Mouse (Mus musculus): Measurements from ENCODE around the gene Kdelc2.

The Kdelc2 gene

DNA sequence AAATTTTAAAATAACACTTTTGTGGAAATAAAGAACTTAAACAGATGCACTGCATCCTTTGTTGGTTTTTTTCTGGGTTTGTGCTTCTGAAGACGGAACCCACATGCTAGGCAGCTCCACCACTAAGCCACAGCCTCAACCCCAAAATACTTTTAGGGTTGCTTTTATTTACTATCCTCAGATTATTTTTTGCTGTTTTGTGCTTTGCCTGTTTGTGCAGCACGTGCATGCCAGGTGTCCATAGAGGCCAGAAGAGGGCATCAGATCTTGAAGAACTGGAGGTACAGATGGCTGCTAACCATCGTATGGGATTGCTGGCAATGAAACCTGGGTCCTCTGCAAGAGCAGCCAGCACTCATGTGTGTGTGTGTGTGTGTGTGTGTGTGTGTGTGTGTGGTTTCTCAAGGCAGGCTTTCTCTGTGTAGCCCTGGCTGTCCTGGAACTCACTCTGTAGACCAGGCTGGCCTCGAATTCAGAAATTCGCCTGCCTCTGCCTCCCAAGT lies 2.7 kb upstream of the Kdelc2 start:
- DNase-seq (ENCODE audit: inconsistent age in 2 of 2, low spot score in 1 of 2) = no peak

DNA sequence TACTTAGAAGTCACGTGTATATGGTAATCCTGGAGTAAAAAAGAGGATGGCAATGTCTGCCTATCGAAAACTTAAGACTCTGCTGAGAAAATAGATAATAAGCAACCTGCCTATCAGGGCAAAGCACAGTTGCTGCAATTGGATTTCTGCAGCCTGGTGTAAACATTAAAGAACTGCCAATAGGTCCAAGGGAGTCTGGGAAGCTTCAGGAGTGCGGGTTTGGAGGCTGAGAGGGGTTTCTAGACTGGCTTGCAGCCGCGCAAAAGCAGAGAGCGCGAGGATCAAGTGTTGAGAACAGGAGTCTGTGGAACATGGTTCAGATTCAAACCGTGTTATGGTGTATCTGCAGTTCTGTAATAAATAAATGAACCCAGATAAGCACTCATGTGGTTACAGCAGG lies 1.0 kb downstream of the Kdelc2 start:
- no peak for DNase-seq (ENCODE audit: inconsistent age in 2 of 2, low spot score in 1 of 2)

DNA sequence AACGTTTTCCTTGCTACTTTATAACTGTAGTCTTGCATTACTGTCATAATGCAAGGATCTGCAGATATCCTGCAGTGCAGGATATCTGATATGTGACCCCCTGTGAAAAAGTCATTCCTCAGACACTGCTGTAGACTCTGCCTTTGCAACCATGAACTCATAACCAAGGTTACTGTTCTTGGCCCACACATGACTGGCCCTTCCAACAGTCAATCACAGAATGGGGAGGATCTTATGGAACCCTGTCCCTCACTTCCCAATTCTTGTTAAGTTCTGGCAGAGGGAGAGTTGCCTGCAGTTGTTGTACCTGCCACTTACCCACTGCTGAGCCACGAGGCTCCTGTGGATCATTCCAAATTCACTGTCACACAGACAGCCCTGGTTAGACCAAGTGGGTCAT lies 3.6 kb downstream of the Kdelc2 start:
- DNase-seq (ENCODE audit: inconsistent age in 2 of 2, low spot score in 1 of 2) = peak in 1 of 2 experiments; percentile 68

DNA sequence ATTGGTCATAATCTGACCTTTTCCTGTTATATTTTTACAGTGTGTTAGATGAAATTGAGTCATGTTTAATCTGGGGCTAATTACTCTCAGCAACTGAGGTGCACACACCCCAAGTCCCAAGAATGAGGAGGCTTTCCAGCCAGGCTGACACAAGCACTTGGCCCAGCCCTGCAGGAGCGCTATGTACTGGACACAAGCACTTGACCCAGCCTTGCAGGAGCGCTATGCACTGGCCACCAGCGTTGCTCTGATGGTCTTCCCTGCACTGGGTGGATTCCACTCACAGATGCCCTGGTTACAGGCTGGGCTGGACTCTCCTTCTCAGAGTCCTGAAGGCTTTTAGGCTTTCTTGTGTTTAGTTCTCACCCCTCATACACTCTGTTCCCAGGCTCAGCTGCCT lies 5.3 kb downstream of the Kdelc2 start:
- DNase-seq (ENCODE audit: inconsistent age in 2 of 2, low spot score in 1 of 2) = no peak

DNA sequence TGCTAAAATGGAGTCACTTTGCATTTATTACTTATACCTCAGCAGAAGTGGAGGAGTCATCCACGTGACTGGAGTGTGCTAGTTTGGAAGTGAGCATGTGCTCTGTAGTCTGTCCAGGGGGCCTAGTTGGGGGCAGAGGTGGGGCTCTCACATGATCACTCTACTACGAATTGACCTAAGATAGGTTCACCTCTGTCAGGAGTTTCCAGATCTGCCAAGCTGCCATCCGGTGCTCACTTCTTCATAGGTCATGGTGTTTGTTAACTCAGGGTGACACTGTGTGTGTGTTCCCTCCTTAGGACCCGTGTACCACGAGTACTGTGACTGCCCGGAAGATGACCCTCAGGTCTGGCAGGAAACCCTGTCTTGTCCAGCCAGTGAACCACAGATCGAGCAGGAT lies 6.3 kb downstream of the Kdelc2 start:
- DNase-seq (ENCODE audit: inconsistent age in 2 of 2, low spot score in 1 of 2) = no peak

DNA sequence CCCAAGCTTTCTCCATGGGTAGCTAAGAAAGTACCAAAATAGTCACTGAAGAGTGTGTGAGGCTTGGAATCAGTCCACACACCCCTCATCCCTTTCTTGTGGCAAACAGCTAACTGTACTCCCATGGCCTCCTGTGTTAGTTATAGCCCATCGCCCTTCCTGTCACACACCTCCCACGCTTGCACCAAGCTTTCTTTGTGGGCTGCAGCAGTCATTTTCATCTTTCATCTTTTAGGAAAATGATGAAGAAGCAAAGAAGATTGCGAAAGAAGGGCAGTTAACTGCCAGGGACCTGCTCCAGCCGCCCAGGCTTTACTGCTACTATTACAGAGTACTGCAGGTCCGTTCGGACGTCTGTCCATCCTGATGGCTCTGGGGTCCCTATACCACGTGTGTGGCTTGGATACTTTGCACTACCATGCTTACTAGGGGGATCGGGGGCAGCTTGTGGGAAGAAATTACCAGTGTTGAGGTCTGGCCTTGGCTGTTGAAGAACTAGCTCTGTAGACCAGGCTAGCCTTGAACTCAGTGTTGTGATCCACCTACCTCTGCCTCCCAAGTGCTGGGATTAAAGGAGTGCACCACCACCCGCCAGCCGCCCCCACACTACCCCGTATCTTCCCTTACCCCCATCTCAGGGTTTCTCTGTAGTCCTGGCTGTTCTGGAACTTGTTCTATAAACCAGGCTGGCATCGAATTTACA lies 14.0 kb downstream of the Kdelc2 start:
- DNase-seq (ENCODE audit: inconsistent age in 2 of 2, low spot score in 1 of 2) = no peak

DNA sequence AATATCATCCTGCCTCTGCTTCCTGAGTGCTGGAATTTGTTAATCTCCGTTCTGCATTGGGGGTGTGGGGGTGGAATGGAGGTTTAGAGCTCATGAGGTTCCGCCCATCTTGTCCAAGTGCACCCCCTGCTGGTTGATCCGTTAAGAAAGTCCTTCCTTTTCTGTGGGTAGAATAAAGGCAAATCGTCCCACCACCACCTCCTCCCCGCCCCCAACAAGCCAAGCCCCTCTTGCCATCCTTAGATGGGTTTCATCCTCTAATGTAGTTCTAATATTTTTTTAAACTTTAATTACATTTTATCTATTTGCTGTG lies 14.5 kb downstream of the Kdelc2 start:
- DNase-seq (ENCODE audit: inconsistent age in 2 of 2, low spot score in 1 of 2) = peak; percentile 46 to 85

DNA sequence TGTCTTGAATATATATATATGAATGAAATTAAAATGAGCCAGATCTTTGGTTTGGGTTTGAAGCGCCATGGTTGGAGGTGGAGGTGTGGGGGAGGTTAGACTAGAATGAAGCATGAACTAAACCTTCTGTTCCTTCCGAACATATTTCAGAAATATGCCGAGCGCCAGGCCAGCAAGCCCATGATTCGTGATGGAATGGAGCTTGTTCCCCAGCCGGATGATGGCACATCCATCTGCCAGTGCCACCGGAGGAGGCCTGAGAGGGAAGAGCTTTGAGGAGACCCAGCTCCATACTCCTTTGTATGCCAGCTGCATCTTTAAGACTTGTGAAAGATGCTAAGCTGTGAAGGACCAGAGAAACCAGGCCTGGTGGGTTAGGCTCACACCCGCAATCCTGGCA lies 15.7 kb downstream of the Kdelc2 start:
- peak in 1 of 2 experiments; percentile 19 for DNase-seq (ENCODE audit: inconsistent age in 2 of 2, low spot score in 1 of 2)

DNA sequence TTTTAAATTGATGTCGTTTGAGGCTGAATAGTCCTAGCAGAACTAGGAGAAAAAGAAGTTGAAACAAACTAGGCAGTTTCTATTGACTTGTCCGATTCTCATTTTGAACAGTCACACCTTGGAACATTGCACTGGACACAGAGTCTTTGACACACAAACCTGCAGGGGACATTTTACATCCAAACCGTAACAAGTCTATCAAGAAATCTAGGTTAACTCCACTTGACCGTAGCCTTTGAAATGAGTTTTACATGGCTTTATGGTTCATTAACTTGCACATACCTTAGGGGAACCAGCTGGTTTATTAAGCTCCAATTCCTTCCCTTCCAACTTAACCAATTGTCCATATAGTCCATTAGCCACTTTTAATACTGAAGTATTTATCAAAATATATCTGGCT lies 16.9 kb downstream of the Kdelc2 start:
- DNase-seq (ENCODE audit: inconsistent age in 2 of 2, low spot score in 1 of 2) = no peak

DNA sequence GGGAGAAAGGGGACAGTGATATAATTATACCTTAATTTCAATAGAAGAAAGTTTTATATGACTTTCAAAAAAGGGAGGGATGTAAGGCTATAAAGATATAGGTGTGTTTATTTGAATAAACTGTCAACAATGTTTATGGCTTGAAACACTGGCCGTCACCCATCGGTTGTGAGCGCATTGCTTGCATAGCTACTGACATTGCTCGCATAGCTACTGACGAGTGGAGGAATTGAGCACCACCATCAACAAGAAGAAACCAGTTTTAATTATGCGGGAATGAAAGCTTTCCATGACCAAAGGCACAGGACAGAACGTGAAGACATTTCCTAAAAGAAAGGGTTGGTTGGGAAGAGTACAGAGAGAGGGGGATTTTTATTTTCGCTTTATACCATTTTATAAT lies 17.3 kb downstream of the Kdelc2 start:
- DNase-seq (ENCODE audit: inconsistent age in 2 of 2, low spot score in 1 of 2) = no peak

DNA sequence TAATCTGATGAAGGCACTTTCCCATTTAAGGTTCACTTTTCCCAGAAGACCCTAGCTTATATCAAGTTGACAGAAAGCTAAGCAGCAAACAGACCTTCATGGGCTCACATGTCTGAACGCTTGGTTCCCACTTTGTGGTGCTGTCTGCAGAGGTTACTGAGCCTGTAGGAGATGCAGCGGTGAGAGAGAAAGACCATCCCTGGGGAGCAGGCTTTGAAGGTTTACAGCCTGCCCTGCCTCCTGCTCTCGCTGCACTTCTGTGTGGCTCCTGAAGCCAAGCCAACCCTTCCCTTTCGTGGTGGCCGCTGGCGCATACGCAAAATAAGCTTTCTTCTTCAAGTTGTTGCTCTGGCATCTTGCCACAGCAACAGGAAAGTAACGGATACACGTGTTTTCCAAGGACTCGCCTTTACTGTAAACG lies 18.5 kb downstream of the Kdelc2 start, which contains the start of gene 4930550C14Rik:
Gene 4930550C14Rik, plus strand, starts transcription at position 35 of the 421 bp plus-strand sequence.
- DNase-seq (ENCODE audit: inconsistent age in 2 of 2, low spot score in 1 of 2) = peak; percentile 66 to 88

DNA sequence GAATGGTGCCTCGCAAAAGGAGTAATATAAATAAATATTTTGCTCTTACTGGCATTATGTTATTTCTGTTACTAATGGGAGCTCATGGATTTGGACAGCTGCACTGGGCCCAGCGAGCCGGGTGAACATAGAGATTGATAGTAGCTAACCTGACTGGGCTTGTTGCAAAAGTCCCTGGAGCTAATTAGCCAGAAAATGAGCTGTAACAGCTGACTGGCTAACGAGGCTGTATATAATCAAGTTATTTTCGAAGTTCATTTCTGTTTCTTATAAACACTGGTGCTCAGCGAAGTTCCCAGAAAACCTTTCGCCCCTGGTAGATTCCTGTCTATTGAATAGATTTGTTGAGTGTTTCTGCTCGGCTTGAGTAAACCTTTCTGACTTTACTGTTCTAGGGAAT lies 19.2 kb downstream of the Kdelc2 start:
- DNase-seq (ENCODE audit: inconsistent age in 2 of 2, low spot score in 1 of 2) = no peak

DNA sequence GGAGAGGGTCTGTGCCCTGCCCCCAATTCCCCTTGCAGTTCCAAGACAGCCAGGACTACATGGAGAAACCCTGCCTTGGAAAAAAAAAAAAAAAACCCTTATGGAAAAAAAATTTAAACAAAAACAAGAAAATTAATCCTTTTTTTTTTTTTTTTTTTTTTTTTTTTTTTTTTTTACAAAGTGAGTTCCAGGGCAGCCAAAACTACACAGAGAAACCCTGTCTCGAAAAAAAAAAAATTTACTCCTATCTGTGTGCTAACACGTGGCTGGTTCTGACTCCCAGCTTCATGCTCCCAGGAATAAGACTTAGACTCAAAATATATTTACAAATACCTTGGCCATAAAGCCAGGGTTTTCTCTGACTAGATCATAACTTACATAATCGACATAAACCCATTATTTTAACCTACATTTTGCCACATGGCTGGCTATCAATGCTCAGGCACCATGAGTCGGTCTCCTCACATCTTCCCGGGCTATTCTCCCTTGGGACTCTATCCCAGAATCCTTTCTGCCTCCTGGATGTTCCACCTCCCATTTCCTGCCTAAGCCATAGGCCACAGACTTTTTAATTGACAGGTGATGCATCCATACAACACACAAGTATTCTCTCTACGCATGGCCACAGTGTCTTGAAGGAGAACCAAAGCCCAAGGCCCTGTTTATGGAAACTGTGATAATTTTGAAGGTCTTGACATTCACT lies 20.4 kb downstream of the Kdelc2 start:
- peak in 1 of 2 experiments; percentile 29 for DNase-seq (ENCODE audit: inconsistent age in 2 of 2, low spot score in 1 of 2)

DNA sequence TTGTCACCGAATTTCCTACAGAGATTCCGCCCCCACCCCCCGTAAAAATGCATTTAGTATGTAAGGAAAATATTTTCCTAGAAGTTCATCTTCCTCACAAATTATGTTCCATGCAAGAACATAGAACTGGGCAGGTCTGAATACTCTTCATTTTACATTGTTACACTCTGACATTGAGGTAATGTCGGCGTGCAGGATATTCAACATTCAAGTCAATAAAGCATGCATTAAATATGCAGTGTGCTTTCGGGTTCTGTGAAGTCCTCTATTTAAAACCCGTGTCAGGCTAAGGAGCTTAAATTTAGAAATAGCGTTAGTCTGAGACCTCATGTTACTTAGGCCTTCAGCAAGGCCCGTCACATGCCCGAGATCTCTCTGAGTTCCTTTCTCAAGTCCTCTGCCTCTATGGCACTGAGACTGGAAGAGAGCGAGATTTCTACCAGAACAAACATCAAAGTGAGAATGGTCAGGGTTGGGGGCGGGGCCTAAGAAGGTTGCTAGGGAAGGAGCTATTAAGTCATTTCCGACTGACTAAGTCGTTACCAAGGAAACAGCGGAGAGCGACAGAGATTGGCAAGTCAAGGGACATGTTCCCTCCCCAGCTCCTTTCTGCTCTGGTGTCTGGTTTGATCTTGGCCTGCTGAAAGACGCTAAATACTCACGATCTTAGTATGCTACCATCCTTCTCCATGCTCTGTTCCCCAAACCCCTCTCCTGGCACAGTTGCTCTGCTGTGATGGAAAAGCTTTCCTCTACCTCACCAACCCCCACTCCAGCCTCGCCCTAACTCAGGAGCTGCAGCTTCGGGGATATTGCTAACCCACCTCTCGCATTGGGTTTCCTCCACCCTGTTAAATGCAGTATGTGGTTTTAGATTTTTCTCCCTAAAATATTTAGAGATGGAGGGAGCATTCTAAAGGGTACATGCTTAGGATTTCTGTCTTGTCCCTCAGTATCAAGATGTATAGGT lies 21.2 kb downstream of the Kdelc2 start:
- DNase-seq (ENCODE audit: inconsistent age in 2 of 2, low spot score in 1 of 2) = peak; percentile 87 to 95

DNA sequence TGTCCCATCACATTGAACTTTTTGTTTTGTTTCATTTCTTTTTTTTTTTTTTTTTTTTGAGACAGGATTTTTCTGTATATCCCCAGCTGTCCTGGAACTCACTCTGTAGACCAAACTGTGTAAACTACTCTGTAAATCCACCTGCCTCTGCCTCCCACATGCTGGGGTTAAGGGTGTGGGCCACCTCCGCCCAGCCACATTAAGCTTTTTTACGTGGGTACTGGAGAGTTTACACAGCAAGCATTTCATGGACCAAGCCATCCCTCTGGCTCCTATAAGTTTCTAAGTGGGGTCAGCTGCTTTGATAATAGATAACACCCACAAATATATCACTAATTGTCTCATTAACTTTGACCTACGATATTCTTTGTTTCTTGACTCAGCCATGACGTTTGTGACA lies 24.7 kb downstream of the Kdelc2 start:
- DNase-seq (ENCODE audit: inconsistent age in 2 of 2, low spot score in 1 of 2) = no peak

DNA sequence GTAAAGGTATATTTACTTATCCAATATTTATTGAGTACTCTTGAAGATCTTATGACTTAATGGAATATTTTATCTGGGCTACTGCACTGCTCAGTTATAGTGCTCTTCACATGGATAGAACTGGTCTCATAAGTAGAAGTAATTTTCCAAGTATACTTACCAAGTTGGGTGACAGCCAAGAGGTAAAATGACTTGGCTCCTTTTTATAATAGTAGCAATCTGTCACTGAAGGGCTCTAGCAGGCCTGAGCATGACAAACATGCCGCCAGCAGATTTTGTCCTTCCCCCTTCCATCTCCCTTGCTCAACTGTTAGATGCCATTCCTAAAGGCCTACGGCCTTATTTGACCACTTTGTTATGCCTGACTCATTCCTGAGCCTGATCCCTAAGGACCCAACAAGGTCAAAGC lies 25.1 kb downstream of the Kdelc2 start:
- DNase-seq (ENCODE audit: inconsistent age in 2 of 2, low spot score in 1 of 2) = peak in 1 of 2 experiments; percentile 58

DNA sequence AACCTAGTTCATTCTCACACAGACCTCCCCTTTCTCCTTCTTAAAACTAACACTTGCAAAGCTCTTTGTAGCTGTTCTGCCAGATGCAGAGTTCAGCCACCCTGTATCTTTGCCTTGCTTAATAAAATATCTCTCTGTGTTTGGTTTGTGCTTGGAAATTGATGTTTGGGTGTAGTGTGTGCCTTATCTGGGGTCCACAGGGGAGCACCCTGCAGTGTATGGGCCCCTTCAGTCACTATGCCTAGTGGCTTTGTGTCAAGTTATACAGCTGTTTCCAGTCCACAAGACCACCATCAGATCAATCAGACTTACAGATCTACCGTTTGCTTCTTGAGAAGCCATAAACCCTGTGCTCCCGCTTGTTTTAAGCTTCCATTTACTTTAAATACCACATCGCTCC lies 25.6 kb downstream of the Kdelc2 start:
- no peak for DNase-seq (ENCODE audit: inconsistent age in 2 of 2, low spot score in 1 of 2)

DNA sequence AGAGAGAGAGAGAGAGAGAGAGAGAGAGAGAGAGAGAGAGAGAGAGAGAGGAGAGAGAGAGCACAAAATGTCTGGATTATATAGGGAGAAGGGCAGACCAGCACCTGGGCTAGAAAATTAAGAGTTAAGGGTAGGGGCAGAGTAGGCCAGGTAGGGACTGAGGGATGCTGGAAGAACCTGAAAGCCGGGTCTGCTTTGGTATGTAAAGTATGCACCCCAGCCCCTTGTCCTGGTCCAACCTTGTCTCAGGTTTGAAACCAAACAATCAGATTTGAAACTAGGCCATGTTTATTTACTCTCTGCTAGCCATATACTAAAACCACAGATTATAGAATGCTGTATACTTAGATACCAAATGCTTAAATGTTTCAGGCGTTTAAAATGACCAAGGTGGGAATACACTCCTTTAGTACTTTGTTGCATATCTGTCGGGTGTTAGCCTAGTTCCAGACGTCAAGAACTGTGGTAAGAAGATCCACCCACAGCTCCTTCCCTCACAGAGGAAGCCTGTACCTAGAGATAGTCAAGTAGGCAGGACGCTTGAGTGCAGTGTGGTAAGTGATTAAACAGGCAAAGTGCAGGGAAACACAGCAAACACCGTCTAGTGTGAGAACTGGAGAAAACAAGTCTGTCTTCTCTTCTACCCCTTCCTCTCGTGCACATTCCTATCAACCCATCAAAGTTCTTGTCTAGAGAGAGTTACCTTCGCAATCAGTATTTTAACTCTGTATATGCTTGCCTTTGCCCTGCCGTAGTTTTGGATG lies 38.5 kb downstream of the Kdelc2 start:
- DNase-seq (ENCODE audit: inconsistent age in 2 of 2, low spot score in 1 of 2) = no peak

DNA sequence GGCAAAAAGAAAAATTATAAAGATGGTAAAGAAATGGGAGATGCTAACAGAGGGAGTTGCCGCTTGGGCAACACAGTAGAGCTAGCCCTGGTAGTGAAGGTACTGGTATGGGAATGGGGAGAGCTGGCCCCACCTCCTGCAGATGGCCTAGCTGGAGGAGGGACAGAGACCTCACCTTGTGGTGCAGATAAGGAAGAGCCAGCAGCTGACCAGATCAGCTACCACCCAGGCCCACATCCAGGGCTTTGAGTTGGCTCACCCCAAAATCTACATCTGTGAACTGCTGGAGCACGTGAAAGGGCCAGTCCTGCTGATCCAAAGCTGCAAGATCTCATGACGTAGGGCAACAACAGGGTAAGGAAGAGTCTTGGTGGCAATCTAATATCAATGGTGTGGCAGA lies 42.9 kb downstream of the Kdelc2 start:
- no peak for DNase-seq (ENCODE audit: inconsistent age in 2 of 2, low spot score in 1 of 2)

DNA sequence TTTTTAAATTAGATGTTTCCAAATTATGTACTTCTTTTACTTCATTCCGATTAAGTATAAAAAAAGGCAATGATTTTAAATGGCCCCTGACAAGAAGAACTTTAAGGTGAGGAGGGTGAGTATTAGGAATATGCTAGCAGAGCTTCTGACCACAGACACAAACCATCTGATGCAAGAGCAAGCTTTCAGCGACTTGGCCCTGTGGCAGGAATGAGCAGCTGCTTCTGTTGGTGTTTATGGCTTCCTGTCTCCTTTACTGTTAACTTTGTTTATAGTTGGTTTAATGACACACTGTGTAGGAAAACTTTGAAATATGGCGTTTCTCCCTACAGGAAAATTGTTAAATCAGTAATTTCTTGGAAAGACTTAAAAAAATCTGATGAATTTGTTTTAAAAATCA lies 43.8 kb downstream of the Kdelc2 start:
- DNase-seq (ENCODE audit: inconsistent age in 2 of 2, low spot score in 1 of 2) = no peak

All from adrenal gland, adult (tissue).